Mouse (Mus musculus): ENCODE results near the gene Rlbp1.

Gene Rlbp1

GRCm38 (mm10) chr7:79386422-79387133 is at the start of gene Rlbp1:
TSS of gene Rlbp1 (minus strand) at chr7:79387048.
- DNase-seq = no peak

GRCm38 (mm10) chr7:79428243-79428642 is 41.4 kb upstream of the Rlbp1 start:
- no peak for DNase-seq

GRCm38 (mm10) chr7:79425804-79426203 is 39.0 kb upstream of the Rlbp1 start:
- no peak for DNase-seq

GRCm38 (mm10) chr7:79422876-79423275 is 36.0 kb upstream of the Rlbp1 start:
- DNase-seq = no peak

- DNase-seq = no peak
Observed at GRCm38 (mm10) chr7:79419950-79420349, 33.1 kb upstream of the Rlbp1 start.

- no peak for DNase-seq
Observed at GRCm38 (mm10) chr7:79414449-79415375, 27.9 kb upstream of the Rlbp1 start.

GRCm38 (mm10) chr7:79400296-79400695 is 13.4 kb upstream of the Rlbp1 start:
- no peak for DNase-seq

GRCm38 (mm10) chr7:79398971-79399370 is 12.1 kb upstream of the Rlbp1 start:
- DNase-seq = no peak

- DNase-seq = no peak
Observed at GRCm38 (mm10) chr7:79398426-79398825, 11.6 kb upstream of the Rlbp1 start.

GRCm38 (mm10) chr7:79397446-79397963 is 10.7 kb upstream of the Rlbp1 start:
- no peak for DNase-seq

GRCm38 (mm10) chr7:79395186-79395585 is 8.3 kb upstream of the Rlbp1 start:
- DNase-seq = no peak

- no peak for DNase-seq
Observed at GRCm38 (mm10) chr7:79394666-79395065, 7.8 kb upstream of the Rlbp1 start.

GRCm38 (mm10) chr7:79393924-79394323 is 7.1 kb upstream of the Rlbp1 start:
- no peak for DNase-seq

GRCm38 (mm10) chr7:79392860-79393513 is 6.1 kb upstream of the Rlbp1 start:
- DNase-seq = no peak

GRCm38 (mm10) chr7:79391883-79392649 is 5.2 kb upstream of the Rlbp1 start, which contains the start of gene Fanci:
TSS of gene Fanci (plus strand) at chr7:79391929.
- DNase-seq = peak; percentile 83 to 89

- DNase-seq = no peak
Observed at GRCm38 (mm10) chr7:79391471-79391870, 4.6 kb upstream of the Rlbp1 start.

- no peak for DNase-seq
Observed at GRCm38 (mm10) chr7:79390141-79390708, 3.4 kb upstream of the Rlbp1 start.

- DNase-seq = no peak
Observed at GRCm38 (mm10) chr7:79388671-79389206, 1.9 kb upstream of the Rlbp1 start.

GRCm38 (mm10) chr7:79387991-79388390 is 1.1 kb upstream of the Rlbp1 start:
- DNase-seq = no peak

GRCm38 (mm10) chr7:79387140-79387539 is 292 bp upstream of the Rlbp1 start:
- DNase-seq = no peak

- no peak for DNase-seq
Observed at GRCm38 (mm10) chr7:79376516-79377275, 10.2 kb downstream of the Rlbp1 start.
